Mouse (Mus musculus) yolk sac, embryonic 10.5 days (tissue): ENCODE results near the gene Prok2.
A peak's percentile ranks its signal among the peaks of the same experiment; 100 is the strongest.

Experiments used
- DNase-seq: peaks from one replicate; pipeline ENCODE4 v3.0.0-alpha.2; 2017; ENCODE audit warnings: low spot score

Gene Prok2

DNA sequence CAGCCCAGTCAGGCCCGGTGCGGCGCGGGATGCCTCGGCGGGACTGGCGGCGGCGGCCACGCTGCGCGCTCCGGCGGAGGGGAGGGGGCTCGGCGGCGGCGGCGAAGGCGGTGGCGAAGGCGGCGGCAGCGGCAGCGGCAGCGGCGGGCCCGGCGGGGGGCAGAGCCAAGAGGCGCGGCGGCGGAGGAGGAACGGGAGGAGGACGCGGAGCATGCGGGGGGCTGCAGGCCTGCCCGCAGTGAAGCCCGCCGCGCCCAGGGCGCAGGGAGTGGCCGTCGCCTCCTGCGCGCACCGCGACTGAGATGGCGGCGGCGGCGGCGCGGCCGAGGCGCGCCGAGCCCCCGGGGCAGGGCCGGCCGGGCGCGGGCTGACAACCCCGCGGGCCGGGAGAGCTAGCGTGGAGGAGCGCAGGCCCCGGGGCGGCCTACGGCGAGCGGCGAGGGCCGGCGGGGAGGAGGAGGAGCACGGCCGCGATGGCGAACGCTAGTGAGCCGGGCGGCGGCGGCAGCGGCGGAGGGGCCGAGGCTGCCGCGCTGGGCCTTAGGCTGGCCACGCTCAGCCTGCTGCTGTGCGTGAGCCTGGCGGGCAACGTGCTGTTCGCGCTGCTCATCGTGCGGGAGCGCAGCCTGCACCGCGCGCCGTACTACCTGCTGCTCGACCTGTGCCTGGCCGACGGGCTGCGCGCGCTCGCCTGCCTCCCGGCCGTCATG lies 33.8 kb downstream of the Prok2 start, which contains the start of gene Gpr27:
Gene Gpr27, plus strand, starts transcription at position 474 of the 710 bp plus-strand sequence.
- DNase-seq: peak; percentile 21

DNA sequence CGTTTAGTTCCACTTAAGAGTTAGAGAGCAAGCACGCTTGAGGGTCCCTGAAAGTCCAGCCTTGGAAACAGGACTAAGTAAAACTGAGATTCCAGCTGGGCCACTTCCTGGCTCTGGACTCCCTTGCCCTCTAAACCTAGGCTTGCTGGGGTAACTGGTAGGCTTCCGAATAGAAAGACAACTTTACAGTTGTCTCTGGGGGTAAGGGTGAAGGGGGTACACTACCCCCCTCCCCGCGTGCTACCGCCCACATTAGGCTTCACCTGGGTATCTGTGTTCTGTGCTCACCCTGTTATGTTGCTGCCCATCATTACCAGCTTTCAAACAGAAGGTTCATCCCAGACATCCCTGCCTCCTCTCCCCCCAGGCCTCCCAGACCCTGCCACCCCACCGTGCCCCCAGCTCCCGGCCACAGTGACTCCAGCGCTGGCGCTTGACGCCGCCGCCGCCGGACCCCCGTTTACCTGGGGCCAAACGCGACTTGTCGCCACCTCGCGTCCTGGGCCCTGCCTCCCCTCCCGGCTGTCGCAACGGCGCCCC lies 34.5 kb downstream of the Prok2 start:
- DNase-seq: no peak

GRCm38 (mm10) chr6:99688513-99688912 lies 37.7 kb downstream of the Prok2 start:
- DNase-seq: no peak

DNA sequence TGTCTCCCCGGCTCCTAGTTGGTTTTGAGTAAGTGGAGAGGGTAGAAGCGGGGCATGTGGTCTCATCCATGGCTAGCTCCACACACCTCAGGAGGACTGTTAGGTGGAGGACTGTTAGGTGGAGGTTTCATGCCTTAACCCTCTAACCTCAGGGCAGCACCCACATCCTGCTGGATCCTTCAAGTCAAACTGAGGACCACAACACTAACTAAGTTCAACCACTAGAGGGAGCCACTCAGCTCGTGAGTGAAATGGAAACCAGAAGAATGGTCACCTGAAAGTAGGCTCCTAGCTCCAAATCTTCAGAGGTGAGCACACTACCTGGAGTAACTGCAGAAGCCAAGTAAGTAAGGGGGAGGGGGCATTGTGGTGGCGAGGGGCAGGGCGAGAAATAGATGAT lies 41.3 kb downstream of the Prok2 start:
- no peak for DNase-seq

- DNase-seq: no peak
These were observed 42.2 kb downstream of the Prok2 start for GRCm38 (mm10) chr6:99683974-99684373.

GRCm38 (mm10) chr6:99678108-99678507 lies 48.1 kb downstream of the Prok2 start:
- no peak for DNase-seq

- no peak for DNase-seq
These were observed 48.9 kb downstream of the Prok2 start for GRCm38 (mm10) chr6:99677325-99677724.

DNA sequence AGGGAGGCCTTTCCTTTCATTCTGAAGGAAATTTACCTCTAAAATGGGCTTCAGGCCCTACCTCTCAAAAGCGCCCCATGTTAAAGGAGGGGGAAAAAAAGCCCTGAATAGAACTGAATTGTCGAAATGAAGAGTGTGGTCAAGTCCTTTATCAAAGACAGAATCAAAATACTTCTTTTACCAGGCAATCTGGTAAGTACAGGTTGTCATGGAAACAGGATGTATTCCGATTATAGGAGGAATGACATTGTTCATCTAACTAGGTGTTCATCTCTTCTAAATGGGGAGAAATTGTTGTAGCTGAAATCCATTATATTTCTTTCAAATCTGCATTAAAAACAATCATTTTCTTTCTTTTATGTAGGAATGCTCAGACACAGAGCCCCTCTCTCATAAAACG lies 51.7 kb downstream of the Prok2 start:
- DNase-seq: no peak

- no peak for DNase-seq
These were observed 54.4 kb downstream of the Prok2 start for GRCm38 (mm10) chr6:99671768-99672167.

DNA sequence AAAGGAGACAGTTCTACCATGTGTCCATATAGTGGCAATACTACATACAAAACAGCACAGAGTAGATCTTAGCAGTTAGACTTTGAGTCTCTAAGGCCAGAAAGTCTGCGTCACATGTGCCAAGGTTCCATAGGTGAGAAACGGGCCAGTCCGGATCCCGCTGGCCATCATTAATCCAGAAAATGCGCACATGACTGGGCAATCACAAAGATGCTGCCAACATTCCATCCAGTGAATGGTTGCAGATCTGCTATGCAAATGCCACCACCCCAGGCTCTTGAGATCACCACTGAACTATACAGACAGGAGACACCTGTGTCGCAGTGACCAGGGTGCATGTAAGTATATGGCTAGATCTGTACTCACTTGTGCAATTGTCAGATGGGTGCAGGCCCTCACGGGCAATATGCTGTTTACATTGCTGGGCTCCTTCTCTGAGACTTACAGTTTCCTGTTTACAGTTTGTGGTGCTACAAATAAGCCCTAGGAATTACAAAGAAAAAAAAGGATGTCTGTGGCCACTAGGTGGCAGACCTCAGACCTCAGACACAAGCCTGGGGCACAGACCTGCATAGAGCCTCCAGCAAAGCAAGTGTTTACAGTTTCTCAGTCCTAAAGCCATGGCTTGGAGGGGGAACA lies 55.6 kb downstream of the Prok2 start:
- DNase-seq: peak; percentile 28

GRCm38 (mm10) chr6:99669481-99670325 lies 56.5 kb downstream of the Prok2 start:
- DNase-seq: no peak

DNA sequence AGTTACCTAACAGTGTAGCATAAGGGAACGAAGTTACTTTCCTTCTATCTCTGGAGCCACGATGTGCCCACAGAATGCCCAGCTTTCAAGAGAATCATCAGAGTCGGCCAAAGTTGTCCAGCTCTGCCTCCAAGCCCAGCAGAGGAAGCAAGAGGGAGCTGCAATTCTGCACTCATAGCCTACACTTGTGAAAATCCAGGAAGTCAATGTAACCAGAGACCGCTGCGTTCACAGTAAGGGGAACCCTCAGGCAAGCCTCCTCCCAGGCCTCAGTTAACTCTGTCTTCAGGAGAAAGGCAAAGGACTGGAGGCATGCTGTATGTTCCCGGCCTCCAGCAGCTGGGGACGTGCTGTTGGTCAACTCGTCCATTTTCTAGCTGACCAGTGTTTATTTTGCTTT lies 58.9 kb downstream of the Prok2 start:
- DNase-seq: peak; percentile 14

DNA sequence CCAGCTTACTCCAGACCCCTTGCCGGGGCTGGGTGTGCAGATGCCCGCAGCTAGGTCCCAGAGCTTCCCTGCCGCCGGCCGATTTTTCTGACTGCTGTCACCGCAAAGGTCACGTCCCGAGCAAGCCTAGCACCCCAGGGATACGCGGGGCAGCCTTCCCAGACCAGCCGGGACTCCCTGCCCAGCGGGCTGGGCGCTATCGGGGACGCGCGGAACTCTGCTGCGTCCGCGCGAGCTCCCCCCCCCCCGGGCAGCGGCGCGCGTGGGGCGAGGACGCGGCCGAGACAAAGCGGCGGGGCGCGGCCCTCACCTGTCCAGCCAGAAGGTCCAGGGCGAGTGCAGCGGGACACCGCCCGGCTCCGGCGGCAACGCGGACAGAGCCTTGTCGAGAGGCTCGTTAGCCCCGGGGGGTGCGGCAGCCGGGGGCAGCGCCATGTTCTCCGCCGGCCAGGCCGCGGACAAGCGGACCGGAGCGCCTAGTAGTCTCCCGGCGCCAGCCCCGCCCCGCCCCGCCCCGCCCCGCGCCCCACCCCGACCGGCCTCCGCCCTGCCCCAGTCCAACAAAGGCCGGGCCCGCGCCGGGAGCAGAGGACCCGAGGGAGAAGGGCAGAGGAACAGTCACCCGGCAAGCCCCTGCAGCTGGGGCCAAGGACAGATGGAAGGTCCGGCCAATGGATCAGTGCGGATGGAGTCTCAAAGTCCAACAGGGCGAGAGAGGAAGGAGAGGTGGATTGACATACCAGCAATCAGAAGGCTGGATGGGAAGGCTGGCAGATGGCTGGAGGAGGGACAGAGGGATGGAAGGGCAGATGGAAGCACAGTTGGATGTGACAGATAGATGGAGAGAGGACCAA lies 59.6 kb downstream of the Prok2 start, which contains the start of the genes Eif4e3 and Gm20696:
Gene Eif4e3, minus strand, starts transcription at position 454 of the 854 bp plus-strand sequence.
Gene Gm20696, minus strand, starts transcription at position 480 of the 854 bp plus-strand sequence.
- DNase-seq: peak; percentile 76

DNA sequence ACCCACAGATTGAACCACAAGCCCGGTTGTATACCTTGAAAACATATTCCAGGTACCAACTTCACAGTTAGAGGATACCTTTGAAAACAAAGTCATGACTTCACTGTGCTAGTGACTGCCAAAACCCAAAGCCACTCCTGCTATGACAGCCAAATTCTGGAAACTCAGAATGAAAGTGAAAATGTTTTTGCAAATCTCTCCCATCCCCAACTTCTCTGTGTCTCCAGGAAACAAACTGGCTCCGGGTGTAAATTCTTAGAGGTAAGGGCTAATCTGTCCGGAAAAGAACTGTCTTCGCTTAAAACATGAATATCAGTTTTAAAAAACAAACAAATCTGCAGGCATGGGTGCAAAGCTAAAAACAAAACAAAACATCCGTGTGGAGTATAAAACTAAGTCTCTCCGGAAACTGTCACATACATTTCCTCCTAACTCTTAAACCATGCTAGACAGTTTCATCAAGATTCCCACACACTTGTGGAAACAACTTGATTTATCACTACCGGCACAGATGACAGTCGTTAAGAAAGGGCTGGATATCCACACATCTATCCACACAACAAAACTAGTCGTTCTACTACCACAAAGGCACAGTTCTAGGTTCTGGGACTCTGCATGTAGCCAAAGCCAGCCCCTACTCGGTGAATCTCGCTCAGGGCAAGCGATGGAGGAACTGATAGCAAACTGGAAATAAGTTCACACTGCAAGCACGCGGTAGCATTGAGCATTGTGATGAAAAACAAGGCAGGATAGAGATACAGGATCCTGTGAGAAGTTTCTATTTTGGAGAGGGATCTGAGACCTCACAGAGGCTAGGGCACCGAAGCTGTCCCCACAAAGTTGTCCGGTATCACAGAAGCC lies 60.5 kb downstream of the Prok2 start:
- no peak for DNase-seq

GRCm38 (mm10) chr6:99663232-99663631 lies 63.0 kb downstream of the Prok2 start:
- no peak for DNase-seq
